Mouse (Mus musculus) regulatory T cell (primary cell): Measurements from ENCODE around the gene Eif4h.
"Not testable (repeated sequence)": the region's sequence is repeated elsewhere in the genome, so short reads cannot be mapped to it uniquely, and the experiment has no call there.

Experiments
- in situ Hi-C: fragments of 300-600 bp; cut with MboI, MseI; formaldehyde crosslinking; loops from one replicate; pipeline ENCODE4 v1.15.1; 2025; ENCODE audit warnings: high pct_unique_total_duplicates

Gene Eif4h

DNA sequence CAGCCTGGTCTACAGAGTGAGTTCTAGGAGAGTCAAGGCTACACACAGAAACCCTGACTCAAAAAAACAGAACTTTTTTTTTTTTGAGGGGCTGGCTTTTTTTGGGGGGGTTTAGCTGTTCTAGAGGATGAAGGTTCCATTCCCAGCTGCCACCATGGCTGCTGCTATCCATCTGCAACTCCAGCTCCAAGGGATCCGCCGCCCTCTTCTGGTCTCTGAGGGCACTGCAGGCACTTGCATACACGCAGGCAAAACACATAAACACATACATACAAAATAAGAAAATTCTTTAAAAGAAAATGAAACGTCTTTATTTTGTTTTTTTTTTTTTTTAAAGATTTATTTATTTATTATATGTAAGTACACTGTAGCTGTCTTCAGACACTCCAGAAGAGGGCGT, 11.6 kb upstream of the Eif4h start:
- in situ Hi-C loops: no loop called here

GRCm38 (mm10) chr5:134648976-134649375, 9.7 kb upstream of the Eif4h start:
- in situ Hi-C loops: not testable (repeated sequence)

DNA sequence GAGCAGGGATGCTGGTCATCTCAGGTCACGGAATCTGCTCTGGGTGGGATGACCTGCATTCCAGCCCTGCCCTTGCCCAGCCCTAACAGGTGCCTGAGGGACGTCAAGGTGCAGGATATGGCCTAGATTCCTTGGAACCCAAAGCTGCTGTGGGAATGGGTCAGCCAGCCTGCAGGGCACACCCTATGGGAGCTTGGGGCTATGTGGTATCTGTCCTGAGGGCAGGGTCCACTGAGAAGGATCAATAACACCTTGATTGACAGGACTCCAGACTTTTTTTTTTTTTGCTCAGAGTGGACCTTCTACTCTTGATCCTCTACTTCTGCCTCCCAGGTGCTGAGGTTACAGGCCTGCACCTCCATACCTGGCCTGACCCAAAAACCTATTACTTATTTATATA, 8.1 kb upstream of the Eif4h start:
- in situ Hi-C loops: no loop called here

GRCm38 (mm10) chr5:134646461-134646860, 7.2 kb upstream of the Eif4h start:
- in situ Hi-C loops: no loop called here

- in situ Hi-C loops: no loop called here
Measured at GRCm38 (mm10) chr5:134644643-134645118, 5.4 kb upstream of the Eif4h start.

- in situ Hi-C loops: no loop called here
Measured at GRCm38 (mm10) chr5:134644121-134644520, 4.8 kb upstream of the Eif4h start.

DNA sequence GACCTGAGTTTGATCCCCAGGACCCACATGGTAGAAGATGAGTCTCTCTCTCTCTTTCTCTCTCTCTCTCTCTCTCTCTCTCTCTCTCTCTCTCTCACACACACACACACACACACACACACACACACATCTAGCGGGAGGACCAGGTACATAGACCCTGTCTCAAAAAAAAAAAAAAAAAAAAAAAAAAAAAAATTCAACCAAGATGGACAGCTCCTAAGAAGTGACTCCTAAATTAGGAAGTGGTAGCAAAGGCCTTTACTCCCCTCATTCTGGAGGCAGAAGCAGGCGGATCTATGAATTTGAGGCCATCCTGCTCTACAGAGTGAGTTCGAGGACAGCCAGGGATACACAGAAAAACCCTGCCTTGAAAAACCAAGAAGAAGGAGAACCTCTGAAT, 1.1 kb upstream of the Eif4h start:
- in situ Hi-C loops: no loop called here

DNA sequence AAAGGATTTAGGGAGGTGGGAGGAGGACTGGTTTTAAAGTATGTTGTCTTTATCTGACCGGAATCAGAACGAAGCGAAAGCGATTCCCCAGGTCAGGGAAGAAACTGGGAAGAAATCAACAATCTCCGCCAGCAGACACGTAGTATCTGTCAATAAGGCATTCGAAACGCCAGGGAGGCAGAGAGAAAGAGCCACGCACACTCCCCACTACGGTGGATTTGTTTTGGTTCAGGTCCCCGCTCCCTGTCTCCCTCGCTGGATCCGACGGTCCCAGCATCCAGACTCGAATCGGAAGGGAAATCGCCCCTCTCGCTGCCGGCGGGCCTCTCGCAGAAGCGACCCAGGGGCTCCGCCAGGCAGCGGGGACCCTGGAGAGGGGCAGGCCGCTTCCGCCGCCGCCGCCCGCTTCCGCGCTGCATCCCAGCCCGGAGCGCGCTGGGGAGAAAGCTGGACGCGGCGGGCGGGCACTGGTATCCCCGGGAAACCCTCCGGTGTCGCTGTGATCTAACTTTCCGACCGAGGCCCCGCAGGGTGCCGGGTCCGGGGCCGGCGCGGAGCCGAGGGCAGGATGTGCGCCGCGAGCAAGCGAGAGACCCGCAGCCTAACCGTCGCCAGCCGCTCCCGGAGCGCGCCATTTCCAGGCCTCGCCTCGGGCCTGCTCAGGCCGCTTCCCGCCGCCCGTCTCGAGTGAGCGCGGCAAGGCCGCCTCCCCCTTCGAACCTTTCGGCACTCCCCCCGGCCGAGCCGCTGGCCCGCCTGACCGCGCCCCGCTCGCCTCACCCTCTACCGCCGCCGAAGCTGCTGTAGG, 625 bp downstream of the Eif4h start:
- in situ Hi-C loops: loop anchor here (5.0 kb wide), 1 partner anchor 39 kb away; no protein-coding TSS in a partner anchor

- in situ Hi-C loops: loop anchor here (5.0 kb wide), 1 partner anchor 39 kb away; no protein-coding TSS in a partner anchor
Measured at GRCm38 (mm10) chr5:134637820-134638367, 1.4 kb downstream of the Eif4h start.

- in situ Hi-C loops: no loop called here
Measured at GRCm38 (mm10) chr5:134632841-134633240, 6.4 kb downstream of the Eif4h start.

DNA sequence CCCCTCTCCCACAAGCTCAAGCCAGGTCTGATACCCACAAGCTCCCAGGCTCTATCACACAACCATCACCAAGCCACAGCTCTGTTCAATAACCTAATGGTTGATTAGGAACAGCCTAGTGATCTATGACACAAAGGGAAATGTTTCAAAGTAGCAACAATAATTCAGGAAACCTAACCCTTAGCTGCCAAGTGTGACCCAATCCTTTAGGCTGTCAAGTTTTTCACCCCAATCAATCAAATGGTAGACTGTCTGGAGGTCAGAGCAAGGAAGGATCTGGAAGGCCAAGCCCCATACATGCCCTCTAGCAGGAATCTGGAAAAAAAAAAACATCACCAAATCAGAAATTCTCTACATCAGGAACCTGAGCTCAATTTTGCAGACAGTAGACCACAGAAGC, 8.5 kb downstream of the Eif4h start:
- in situ Hi-C loops: no loop called here

DNA sequence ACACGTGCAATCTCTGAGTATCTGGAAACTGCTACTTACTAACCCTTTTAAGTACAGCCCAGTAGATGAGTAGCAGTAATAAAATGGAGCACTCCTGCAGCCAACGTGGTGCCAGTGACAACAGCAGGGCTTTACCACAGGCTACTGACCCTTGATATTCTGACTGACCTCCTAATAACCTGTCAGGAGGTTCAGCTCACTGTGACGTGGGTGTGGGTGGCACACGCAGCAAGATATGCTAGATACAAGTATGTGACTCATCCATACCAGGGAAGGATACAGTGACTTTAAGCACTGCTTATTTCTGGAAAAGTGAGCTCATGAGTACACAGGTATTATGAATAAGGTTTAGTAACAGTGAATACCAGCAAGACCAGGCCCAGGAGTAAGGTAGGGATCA, 9.8 kb downstream of the Eif4h start:
- in situ Hi-C loops: no loop called here

GRCm38 (mm10) chr5:134622069-134622468, 17.2 kb downstream of the Eif4h start:
- in situ Hi-C loops: no loop called here

DNA sequence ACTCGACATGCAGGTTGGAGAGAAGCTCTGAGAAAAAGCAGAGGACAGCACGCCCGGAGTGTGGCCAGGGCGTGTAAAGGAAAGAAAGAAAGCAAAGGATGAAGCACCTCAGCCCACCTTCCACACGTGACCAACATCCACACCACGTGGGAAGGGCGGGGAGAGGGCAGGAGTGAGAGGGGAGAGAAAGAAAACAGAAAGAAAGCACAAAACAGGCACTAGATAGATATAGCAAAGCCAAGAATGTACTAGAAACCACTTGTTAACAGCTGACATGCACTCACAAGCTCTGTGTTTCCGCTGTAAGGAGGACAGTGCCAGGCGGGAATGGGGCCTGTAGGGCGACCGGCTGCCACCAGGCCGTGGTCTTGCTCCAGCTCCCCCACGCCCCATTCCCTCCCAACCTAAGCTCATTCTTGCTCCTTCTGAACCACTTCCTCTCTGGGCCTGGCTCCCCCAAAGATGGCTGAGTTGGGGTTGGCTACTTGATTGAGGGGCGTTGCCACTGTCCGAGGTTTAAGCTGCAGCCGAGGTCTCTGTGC, 18.1 kb downstream of the Eif4h start:
- in situ Hi-C loops: no loop called here

DNA sequence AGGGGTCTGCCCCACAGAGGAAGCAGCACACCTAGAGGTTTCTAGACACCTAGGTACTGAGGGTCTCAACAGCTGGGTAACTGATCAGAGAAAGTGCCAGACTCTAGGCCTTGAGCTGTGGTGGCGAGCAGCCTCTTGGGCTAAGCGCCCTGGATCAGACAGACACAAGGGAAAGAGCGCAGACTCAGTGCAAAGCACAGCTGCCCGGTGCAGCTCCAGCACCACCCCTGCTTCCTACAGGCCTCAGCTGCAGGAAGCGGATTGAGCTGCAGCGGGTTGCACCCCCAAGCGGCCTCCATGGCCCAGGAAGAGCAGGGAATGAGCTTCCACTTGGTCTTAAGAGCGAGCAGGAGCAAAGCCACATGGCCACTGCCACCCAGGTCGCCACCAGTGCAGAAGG, 18.8 kb downstream of the Eif4h start:
- in situ Hi-C loops: no loop called here

DNA sequence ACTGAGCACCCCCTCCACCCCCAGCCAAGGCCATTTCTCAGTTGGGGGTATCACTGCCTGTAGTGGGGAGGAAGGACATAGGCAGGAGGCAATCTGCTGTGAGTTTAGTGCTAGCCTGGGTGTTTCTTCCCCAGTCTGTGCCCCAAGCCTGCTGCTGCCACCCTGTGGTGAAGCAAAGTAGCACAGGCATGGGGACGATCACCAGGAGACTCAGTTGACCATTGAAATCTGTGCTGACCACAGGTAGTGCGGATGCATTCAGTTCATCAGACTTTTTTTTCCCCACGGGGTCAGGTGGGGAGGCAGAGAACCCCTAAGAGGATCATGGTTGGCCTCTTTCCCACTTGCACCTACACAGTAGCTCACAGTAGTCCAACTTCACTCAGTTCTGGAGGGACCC, 22.2 kb downstream of the Eif4h start:
- in situ Hi-C loops: loop anchor here (5.0 kb wide), 1 partner anchor 120 kb away; no protein-coding TSS in a partner anchor

GRCm38 (mm10) chr5:134615780-134616179, 23.5 kb downstream of the Eif4h start:
- in situ Hi-C loops: loop anchor here (5.0 kb wide), 1 partner anchor 118 kb away; no protein-coding TSS in a partner anchor

- in situ Hi-C loops: loop anchor here (5.0 kb wide), 1 partner anchor 118 kb away; no protein-coding TSS in a partner anchor
Measured at GRCm38 (mm10) chr5:134615380-134615779, 23.9 kb downstream of the Eif4h start.

DNA sequence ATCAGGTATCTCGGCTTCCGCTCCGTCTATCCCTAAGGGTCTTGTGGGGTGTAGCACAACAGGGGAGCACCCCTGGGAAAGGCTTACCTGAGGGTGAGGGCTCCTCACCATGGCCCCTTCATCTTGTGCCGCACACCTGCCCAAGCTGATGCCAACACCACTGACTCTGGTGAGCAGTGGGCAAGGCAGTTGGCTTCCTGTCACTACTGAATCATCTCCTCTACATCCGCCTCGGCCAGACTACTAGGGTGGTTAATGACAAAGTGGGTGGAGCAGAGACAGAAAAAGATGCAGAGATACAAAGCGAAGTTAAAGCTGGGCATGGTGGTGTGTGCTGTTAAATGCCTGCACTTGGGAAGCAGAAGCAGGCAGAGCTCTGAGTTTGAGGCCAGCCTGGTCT, 24.5 kb downstream of the Eif4h start, which contains the start of gene Lat2:
Gene Lat2 (minus strand): TSS at position 224 of the 400 bp plus-strand sequence.
- in situ Hi-C loops: loop anchor here (5.0 kb wide), 1 partner anchor 118 kb away; no protein-coding TSS in a partner anchor

- in situ Hi-C loops: no loop called here
Measured at GRCm38 (mm10) chr5:134614296-134614695, 25.0 kb downstream of the Eif4h start.

- in situ Hi-C loops: no loop called here
Measured at GRCm38 (mm10) chr5:134613727-134614126, 25.6 kb downstream of the Eif4h start.

- in situ Hi-C loops: no loop called here
Measured at GRCm38 (mm10) chr5:134611810-134612521, 27.3 kb downstream of the Eif4h start.
